Mouse (Mus musculus): ENCODE data around the gene Angel2. TPM values are rescaled to one million over a fixed set of nuclear protein-coding genes. Genes with fewer than 3 reads are reported as not detected.

Angel2 gene
- polyA plus RNA-seq, 2 experiments = 11.8 to 15.3 TPM

DNA sequence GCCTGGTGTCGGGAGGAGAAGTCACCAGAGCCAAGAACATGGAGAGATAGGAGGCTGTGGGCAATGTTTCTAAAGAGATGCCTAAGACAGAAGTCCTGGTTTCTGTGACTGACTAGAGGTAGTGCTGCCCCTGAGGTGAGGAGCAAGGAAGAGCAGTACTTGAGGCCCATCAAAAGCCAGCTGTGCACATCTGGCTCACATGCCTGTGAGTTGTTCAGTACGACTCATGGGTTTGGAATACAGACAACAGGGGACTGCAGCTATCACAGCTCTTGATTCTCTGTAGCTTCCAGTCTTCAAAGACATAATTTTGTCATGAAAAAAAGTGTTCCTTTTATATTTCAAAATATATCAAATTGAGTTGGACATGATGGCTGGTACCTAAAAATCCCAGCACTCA is 23.8 kb upstream of the Angel2 start:
- Histone ChIP-seq H3K4me3 (ENCODE audit: insufficient read depth in 1 of 2, low read depth in 2 of 2, low read length in 2 of 2) (no peak overlapping the region), H3K9ac (replicated peaks) (no peak overlapping the region), H3K27ac (no peak overlapping the region), H3K36me3 (replicated peaks; ENCODE audit: control insufficient read depth, insufficient read depth, low read depth) (no peaks in the 10 kb centered on the region), H3K4me1 (replicated peaks; ENCODE audit: control insufficient read depth in 2 of 2, insufficient read depth in 2 of 2, low read length in 1 of 2) (no peaks in the 10 kb centered on the region), H3K4me2 (ENCODE audit: low read depth) (no peak overlapping the region), H3K9me3 (ENCODE audit: control insufficient read depth, low read length) (no peaks in the 10 kb centered on the region), H3K27me3 (ENCODE audit: control insufficient read depth, insufficient read depth, low read length) (no peaks in the 10 kb centered on the region)
- no peak for ATAC-seq (ENCODE audit: insufficient read depth)
- TF ChIP-seq CTCF (IDR thresholded peaks at IDR 0.05; ENCODE audit: low read depth) (no peak), EP300 (IDR thresholded peaks at IDR 0.05; ENCODE audit: low read depth) (no peak)
- no peak for DNase-seq (ENCODE audit: low read depth in 3 of 3, low spot score in 3 of 3)
- 64% methylated on average over 2 of the region's 2 CpGs for WGBS (ENCODE audit: insufficient replicate concordance)

DNA sequence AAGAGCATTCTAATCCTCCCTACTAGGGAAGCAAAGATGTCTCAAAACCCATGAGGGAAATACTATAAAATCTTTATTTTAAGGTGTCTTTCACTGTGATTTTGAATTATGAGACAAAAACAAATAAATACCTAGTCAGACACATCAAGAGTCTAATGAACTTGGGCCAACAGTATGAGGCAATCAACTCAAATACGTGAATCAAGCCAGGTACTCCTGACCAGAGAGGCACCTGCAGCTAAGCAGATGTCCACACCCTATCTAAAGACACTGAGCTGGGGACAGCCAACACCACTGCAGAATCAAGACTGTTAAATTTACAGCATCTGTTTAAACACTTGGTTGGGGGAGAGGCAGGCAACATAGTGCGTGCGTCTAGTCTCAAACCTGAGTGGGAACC is 20.8 kb upstream of the Angel2 start:
- Histone ChIP-seq H3K27ac (no peak overlapping the region), H3K9ac (replicated peaks) (no peak overlapping the region), H3K27me3 (ENCODE audit: control insufficient read depth, insufficient read depth, low read length) (no peaks in the 10 kb centered on the region), H3K4me3 (ENCODE audit: insufficient read depth in 1 of 2, low read depth in 2 of 2, low read length in 2 of 2) (no peak overlapping the region), H3K4me1 (replicated peaks; ENCODE audit: control insufficient read depth in 2 of 2, insufficient read depth in 2 of 2, low read length in 1 of 2) (no peaks in the 10 kb centered on the region), H3K4me2 (ENCODE audit: low read depth) (no peak overlapping the region), H3K9me3 (ENCODE audit: control insufficient read depth, low read length) (no peaks in the 10 kb centered on the region), H3K36me3 (replicated peaks; ENCODE audit: control insufficient read depth, insufficient read depth, low read depth) (no peaks in the 10 kb centered on the region)
- DNase-seq (ENCODE audit: low read depth in 3 of 3, low spot score in 3 of 3) = no peak
- no peak for ATAC-seq (ENCODE audit: insufficient read depth)
- WGBS (ENCODE audit: insufficient replicate concordance) = 73% methylated on average over 3 of the region's 3 CpGs
- TF ChIP-seq CTCF (IDR thresholded peaks at IDR 0.05; ENCODE audit: low read depth) (no peak), EP300 (IDR thresholded peaks at IDR 0.05; ENCODE audit: low read depth) (no peak)

DNA sequence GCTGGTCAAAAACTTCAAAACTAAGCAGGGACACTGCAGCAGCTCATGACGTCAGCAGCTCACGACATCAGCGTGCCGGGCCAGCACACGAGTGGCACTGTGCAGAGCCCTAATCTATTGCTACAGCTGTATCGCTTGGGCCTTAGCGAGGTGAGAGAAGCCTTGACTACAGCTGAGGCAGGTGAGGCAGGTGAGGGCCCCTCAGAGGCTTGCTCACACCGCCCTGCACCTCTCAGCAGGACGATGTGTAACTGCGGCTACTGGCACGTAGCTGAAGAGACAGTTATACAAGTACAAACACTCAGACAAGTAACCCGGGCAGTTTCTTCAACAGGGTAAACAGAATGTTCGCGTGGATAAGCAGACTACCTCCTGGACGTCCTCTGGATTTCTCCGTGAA is 20.2 kb upstream of the Angel2 start:
- H3K4me2 ChIP-seq (ENCODE audit: low read depth) = no peak overlapping the region
- H3K4me1 ChIP-seq (replicated peaks; ENCODE audit: control insufficient read depth in 2 of 2, insufficient read depth in 2 of 2, low read length in 1 of 2) = no peaks in the 10 kb centered on the region
- DNase-seq (ENCODE audit: low read depth in 3 of 3, low spot score in 3 of 3) (no peak), ATAC-seq (ENCODE audit: insufficient read depth) (no peak)
- H3K4me3 ChIP-seq (ENCODE audit: insufficient read depth in 1 of 2, low read depth in 2 of 2, low read length in 2 of 2) = no peak overlapping the region
- WGBS (ENCODE audit: insufficient replicate concordance) = 81% methylated on average over 16 of the region's 16 CpGs
- no peak overlapping the region for H3K9ac ChIP-seq (replicated peaks)
- no peak overlapping the region for H3K27ac ChIP-seq
- H3K27me3 ChIP-seq (ENCODE audit: control insufficient read depth, insufficient read depth, low read length) = no peaks in the 10 kb centered on the region
- TF ChIP-seq EP300 (IDR thresholded peaks at IDR 0.05; ENCODE audit: low read depth) (no peak), CTCF (IDR thresholded peaks at IDR 0.05; ENCODE audit: low read depth) (no peak)
- H3K9me3 ChIP-seq (ENCODE audit: control insufficient read depth, low read length) = no peaks in the 10 kb centered on the region
- no peaks in the 10 kb centered on the region for H3K36me3 ChIP-seq (replicated peaks; ENCODE audit: control insufficient read depth, insufficient read depth, low read depth)

DNA sequence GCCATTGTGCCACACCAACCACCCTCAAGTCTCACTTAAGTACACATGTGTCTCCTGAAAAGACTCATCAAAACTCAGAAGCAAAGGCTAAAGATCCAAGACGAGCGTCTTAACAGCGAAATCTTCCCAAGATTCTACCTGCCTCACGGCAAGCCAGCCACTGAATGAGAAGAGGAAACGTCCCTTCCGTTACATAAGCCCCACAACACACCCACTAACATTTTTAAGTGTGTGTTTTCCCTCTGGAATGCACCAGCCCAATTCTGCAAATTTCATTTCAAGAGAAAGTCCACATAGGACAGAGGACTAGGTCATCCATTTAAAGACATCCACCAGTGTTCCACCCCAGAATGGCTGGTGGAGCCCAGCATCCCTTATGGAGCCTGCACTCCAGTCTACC is 14.1 kb upstream of the Angel2 start:
- H3K9me3 ChIP-seq (ENCODE audit: control insufficient read depth, low read length) = no peaks in the 10 kb centered on the region
- H3K36me3 ChIP-seq (replicated peaks; ENCODE audit: control insufficient read depth, insufficient read depth, low read depth) = no peaks in the 10 kb centered on the region
- no peaks in the 10 kb centered on the region for H3K27me3 ChIP-seq (ENCODE audit: control insufficient read depth, insufficient read depth, low read length)
- H3K4me3 ChIP-seq (ENCODE audit: insufficient read depth in 1 of 2, low read depth in 2 of 2, low read length in 2 of 2) = peak overlapping the region; percentile 65 to 76
- TF ChIP-seq CTCF (IDR thresholded peaks at IDR 0.05; ENCODE audit: low read depth) = no peak
- no peak for TF ChIP-seq EP300 (IDR thresholded peaks at IDR 0.05; ENCODE audit: low read depth)
- DNase-seq (ENCODE audit: low read depth in 3 of 3, low spot score in 3 of 3) (no peak), ATAC-seq (ENCODE audit: insufficient read depth) (no peak)
- H3K4me1 ChIP-seq (replicated peaks; ENCODE audit: control insufficient read depth in 2 of 2, insufficient read depth in 2 of 2, low read length in 1 of 2) = peaks cover 0 to 11% of the 10 kb centered on the region in 2 experiments; a peak in 2 of 4 replicates
- H3K27ac ChIP-seq = no peak overlapping the region
- H3K4me2 ChIP-seq (ENCODE audit: low read depth) = peak overlapping the region; percentile 72
- peak overlapping the region; percentile 32; the same call in 1 of the 2 replicates for H3K9ac ChIP-seq (replicated peaks)
- WGBS (ENCODE audit: insufficient replicate concordance) = 70% methylated on average over 6 of the region's 6 CpGs

DNA sequence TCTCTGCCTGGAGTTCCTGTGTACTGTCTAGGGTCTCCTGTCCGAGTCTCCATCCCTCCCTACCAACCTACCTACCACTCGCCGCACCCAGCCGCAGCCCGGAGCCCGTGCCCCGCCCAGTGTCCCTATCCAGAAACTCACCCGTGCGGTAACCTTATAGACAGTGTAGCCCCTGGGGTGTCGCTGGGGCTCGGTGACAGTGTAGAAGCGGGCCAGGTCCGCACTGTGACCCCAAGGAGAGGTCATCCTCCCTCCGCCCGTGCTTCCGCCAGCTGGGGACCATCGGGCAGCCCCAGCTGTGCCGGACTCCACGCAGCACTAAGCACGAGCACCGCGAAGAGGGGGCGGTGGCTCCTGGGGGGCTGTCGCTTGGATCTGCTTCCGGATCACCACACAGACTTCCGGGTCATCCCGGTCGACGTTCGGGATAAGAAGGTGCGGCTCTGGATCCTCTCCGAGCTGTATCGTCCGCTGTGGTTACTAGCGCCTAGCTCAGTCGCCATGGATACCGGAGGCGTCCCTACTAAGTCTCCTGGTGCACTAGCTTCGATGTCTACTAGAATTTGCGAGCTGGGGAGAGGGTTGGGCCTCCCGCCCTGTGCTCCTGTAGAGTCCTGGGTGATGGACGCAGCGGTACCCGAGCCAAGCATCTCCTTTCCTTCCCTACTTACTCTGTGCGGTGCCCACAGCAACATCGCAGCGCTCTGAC is 13.3 kb upstream of the Angel2 start, which contains the start of gene Rps6kc1:
Gene Rps6kc1, minus strand, starts transcription at position 356 of the 709 bp plus-strand sequence.
- TF ChIP-seq CTCF (IDR thresholded peaks at IDR 0.05; ENCODE audit: low read depth) (no peak), EP300 (IDR thresholded peaks at IDR 0.05; ENCODE audit: low read depth) (no peak)
- DNase-seq (ENCODE audit: low read depth in 3 of 3, low spot score in 3 of 3) (peak; percentile 62 to 65 (median 64)), ATAC-seq (ENCODE audit: insufficient read depth) (peak; percentile 89)
- Histone ChIP-seq H3K27me3 (ENCODE audit: control insufficient read depth, insufficient read depth, low read length) (no peaks in the 10 kb centered on the region), H3K27ac (no peak within 1 kb of the TSS), H3K4me2 (ENCODE audit: low read depth) (peak within 1 kb of the TSS; percentile 72), H3K9me3 (ENCODE audit: control insufficient read depth, low read length) (no peaks in the 10 kb centered on the region), H3K4me1 (replicated peaks; ENCODE audit: control insufficient read depth in 2 of 2, insufficient read depth in 2 of 2, low read length in 1 of 2) (peaks cover 0 to 11% of the 10 kb centered on the region in 2 experiments; a peak in 2 of 4 replicates), H3K36me3 (replicated peaks; ENCODE audit: control insufficient read depth, insufficient read depth, low read depth) (no peaks in the 10 kb centered on the region), H3K4me3 (ENCODE audit: insufficient read depth in 1 of 2, low read depth in 2 of 2, low read length in 2 of 2) (peak within 1 kb of the TSS; percentile 65 to 76), H3K9ac (replicated peaks) (peak within 1 kb of the TSS; percentile 32)
- under 1% methylated on average over 47 of the region's 47 CpGs for WGBS (ENCODE audit: insufficient replicate concordance)
